Mouse (Mus musculus) intestine, postnatal 0 days (tissue): ENCODE measurements around the gene Prnd. TPM values are rescaled to one million over a fixed set of nuclear protein-coding genes. Genes with fewer than 3 reads are reported as not detected.

Experiments used
- ATAC-seq: fragments of 200-750 bp; cut with Nextera tagmentation; 2 replicates; pipeline ENCODE4 v1.8.0; 2017; ENCODE audit warnings: mild to moderate bottlenecking, moderate TSS enrichment, moderate library complexity
- H3K27ac ChIP-seq: fragments of 300-500 bp; sonication (generic); 2 replicates; pipeline ENCODE4 v1.5.1; 2014; ENCODE audit warnings: mild to moderate bottlenecking, low read depth, low read length, moderate library complexity
- H3K27me3 ChIP-seq: fragments of 300-500 bp; sonication (generic); replicated peaks from 2 replicates; pipeline ENCODE4 v1.6.1; 2014; ENCODE audit warnings: low read length, mixed read lengths; ENCODE audit not compliant: control insufficient read depth, insufficient read depth
- H3K36me3 ChIP-seq: fragments of 300-500 bp; sonication (generic); 2 replicates; pipeline ENCODE4 v1.6.1; 2014; ENCODE audit warnings: mild to moderate bottlenecking, moderate library complexity; ENCODE audit not compliant: control insufficient read depth, insufficient read depth
- H3K4me1 ChIP-seq: fragments of 300-500 bp; sonication (generic); replicated peaks from 2 replicates; pipeline ENCODE4 v1.6.1; 2014; ENCODE audit warnings: antibody characterized with exemption, low read length, mixed read lengths; ENCODE audit not compliant: control insufficient read depth, insufficient read depth
- H3K4me2 ChIP-seq: fragments of 300-500 bp; sonication (generic); replicated peaks from 2 replicates; pipeline ENCODE4 v1.6.1; 2014; ENCODE audit warnings: low read depth, mild to moderate bottlenecking, moderate library complexity
- H3K4me3 ChIP-seq: fragments of 300-500 bp; sonication (generic); 2 replicates; pipeline ENCODE4 v1.5.1; 2014; ENCODE audit warnings: low read depth, low read length
- H3K9ac ChIP-seq: fragments of 300-500 bp; sonication (generic); 2 replicates; pipeline ENCODE4 v1.6.1; 2014; ENCODE audit warnings: mild to moderate bottlenecking, low read depth, low read length
- H3K9me3 ChIP-seq: fragments of 300-500 bp; sonication (generic); 2 replicates; pipeline ENCODE4 v1.6.1; 2016; ENCODE audit warnings: mixed run types; ENCODE audit not compliant: control insufficient read depth
- CTCF ChIP-seq: sonication (generic); IDR thresholded peaks from 2 replicates; pipeline ENCODE4 v1.5.1; 2016; ENCODE audit warnings: low read depth, mild to moderate bottlenecking, control low read depth, antibody characterized with exemption, moderate library complexity
- WGBS: fragments of 180-500 bp; shearing (Covaris S2); extraction: QIAGEN DNeasy Blood & Tissue Kit; methylation state at CpG from one replicate; pipeline ENCODE4 v1.1.7; 2014; 5-methylcytosine and 5-hydroxymethylcytosine counted together
- polyA plus RNA-seq: library from polyadenylated mRNA; unstranded; fragments of >200 nt; fragmentation: Nextera tagmentation; extraction: Ambion mirVana; gene quantifications from 2 replicates; pipeline ENCODE4 v1.2.1, GENCODE M21; 2015

Gene Prnd
- polyA plus RNA-seq, 1 experiment from 2014 or later, result 12.2 TPM

- Histone ChIP-seq H3K27me3 (no peaks in the 10 kb centered on the region), H3K4me3 (no peak overlapping the region), H3K4me2 (no peak overlapping the region), H3K9me3 (no peaks in the 10 kb centered on the region), H3K9ac (no peak overlapping the region), H3K36me3 (no peaks in the 10 kb centered on the region), H3K27ac (no peak overlapping the region), H3K4me1 (no peaks in the 10 kb centered on the region)
- no peak for ATAC-seq
- TF ChIP-seq CTCF, result no peak
- 86% methylated on average over 5 of the region's 5 CpGs for WGBS
These were observed 43.4 kb upstream of the Prnd start for GRCm38 (mm10) chr2:131907311-131907710.

GRCm38 (mm10) chr2:131908351-131908861, 42.3 kb upstream of the Prnd start:
- TF ChIP-seq CTCF, result no peak
- WGBS, result 72% methylated on average over 7 of the region's 7 CpGs
- ATAC-seq, result no peak
- Histone ChIP-seq H3K9me3 (no peaks in the 10 kb centered on the region), H3K4me1 (no peaks in the 10 kb centered on the region), H3K27me3 (no peaks in the 10 kb centered on the region), H3K4me3 (no peak overlapping the region), H3K27ac (no peak overlapping the region), H3K9ac (no peak overlapping the region), H3K36me3 (no peaks in the 10 kb centered on the region), H3K4me2 (no peak overlapping the region)

- Histone ChIP-seq H3K9me3 (no peaks in the 10 kb centered on the region), H3K27me3 (no peaks in the 10 kb centered on the region), H3K27ac (no peak overlapping the region), H3K4me3 (no peak overlapping the region), H3K4me1 (no peaks in the 10 kb centered on the region), H3K4me2 (no peak overlapping the region), H3K9ac (no peak overlapping the region), H3K36me3 (no peaks in the 10 kb centered on the region)
- no peak for ATAC-seq
- 92% methylated on average over 1 of the region's 1 CpGs for WGBS
- no peak for TF ChIP-seq CTCF
These were observed 41.8 kb upstream of the Prnd start for GRCm38 (mm10) chr2:131908906-131909305.

GRCm38 (mm10) chr2:131909683-131910572, 40.7 kb upstream of the Prnd start, which contains the start of the genes Prnp and Prn:
Prnp (plus strand) TSS chr2:131909928.
Prn (plus strand) TSS chr2:131909957.
- peak within 1 kb of the TSS; percentile 62 for H3K9ac ChIP-seq
- no peaks in the 10 kb centered on the region for H3K27me3 ChIP-seq
- H3K36me3 ChIP-seq, result no peaks in the 10 kb centered on the region
- no peaks in the 10 kb centered on the region for H3K9me3 ChIP-seq
- H3K27ac ChIP-seq, result peak within 1 kb of the TSS; percentile 37
- peak; percentile 92 for ATAC-seq
- H3K4me1 ChIP-seq, result no peaks in the 10 kb centered on the region
- peak; percentile 34; the same call in 1 of the 2 replicates for TF ChIP-seq CTCF
- H3K4me3 ChIP-seq, result peak within 1 kb of the TSS; percentile 66
- H3K4me2 ChIP-seq, result peak within 1 kb of the TSS; percentile 83
- WGBS, result 7% methylated on average over 52 of the region's 52 CpGs

GRCm38 (mm10) chr2:131910847-131911246, 39.8 kb upstream of the Prnd start:
- H3K4me3 ChIP-seq, result no peak overlapping the region; the same call in 1 of the 2 replicates

GRCm38 (mm10) chr2:131911341-131911740, 39.3 kb upstream of the Prnd start:
- H3K4me2 ChIP-seq, result peak overlapping the region; percentile 83; the same call in 1 of the 2 replicates
- H3K4me1 ChIP-seq, result no peaks in the 10 kb centered on the region
- no peak overlapping the region for H3K4me3 ChIP-seq
- no peak for TF ChIP-seq CTCF
- H3K27me3 ChIP-seq, result no peaks in the 10 kb centered on the region
- H3K36me3 ChIP-seq, result no peaks in the 10 kb centered on the region
- no peak overlapping the region for H3K9ac ChIP-seq
- 46% methylated on average over 4 of the region's 4 CpGs for WGBS
- no peak for ATAC-seq
- no peaks in the 10 kb centered on the region for H3K9me3 ChIP-seq
- no peak overlapping the region for H3K27ac ChIP-seq

More at GRCm38 (mm10) chr2:131910847-131911246, 39.8 kb upstream of the Prnd start:
- TF ChIP-seq CTCF, result no peak
- Histone ChIP-seq H3K4me1 (no peaks in the 10 kb centered on the region), H3K36me3 (no peaks in the 10 kb centered on the region), H3K27me3 (no peaks in the 10 kb centered on the region), H3K4me2 (peak overlapping the region; percentile 83; the same call in 1 of the 2 replicates), H3K27ac (no peak overlapping the region), H3K9ac (no peak overlapping the region), H3K9me3 (no peaks in the 10 kb centered on the region)
- no peak for ATAC-seq
- 75% methylated on average over 2 of the region's 2 CpGs for WGBS
